30 mouse cellular contexts compared by ENCODE assay signal in the genomic region with DNA sequence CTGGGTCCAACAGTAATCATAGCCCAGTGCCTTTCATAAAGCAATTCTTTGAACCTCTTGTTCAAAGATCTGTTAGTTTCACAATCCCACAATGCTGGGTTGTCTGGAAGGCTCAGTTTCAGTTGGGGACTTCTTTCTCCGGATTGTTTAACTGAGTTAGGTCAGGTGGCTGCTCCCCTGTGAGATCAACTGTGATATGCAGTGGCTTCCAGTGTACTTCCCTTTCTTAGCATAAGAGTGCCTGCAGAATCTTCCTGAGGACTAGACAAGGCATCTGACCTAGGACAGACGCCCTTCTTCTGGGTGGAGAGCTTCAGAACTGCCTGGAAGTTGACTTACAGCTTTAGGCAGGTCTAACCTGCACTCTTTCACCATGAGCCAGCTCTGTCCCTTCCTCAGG. TPM values are rescaled to one million over a fixed set of nuclear protein-coding genes. Genes with fewer than 3 reads are reported as not detected.
DNase-seq lines count a peak whose midpoint lies in the region; ATAC-seq and TF ChIP-seq lines count a peak whose summit lies in the region.
"Had no signal": no experiment of that assay in that cellular context is flagged by ENCODE, and none has a peak within 500 bp of the region (broad histone marks: within the 10 kb centered on the region; RNA-seq: fewer than 3 reads in every experiment).

No protein-coding gene starts in this region.

- no peaks in the 10 kb centered on the region for H3K36me3 ChIP-seq in MEL (ENCODE audit: control insufficient read depth in 1 of 2, insufficient read depth in 2 of 2, low read length in 2 of 2)
- no peaks in the 10 kb centered on the region for H3K36me3 ChIP-seq in hindbrain, embryonic 11.5 days (ENCODE audit: control insufficient read depth, insufficient read depth, low read length)
- no peaks in the 10 kb centered on the region for H3K36me3 ChIP-seq in thymus, adult 2 months (ENCODE audit: control insufficient read depth, insufficient read depth, low read length)
- H3K36me3 ChIP-seq: embryonic facial prominence, embryonic 13.5 days; embryonic facial prominence, embryonic 15.5 days; forebrain, embryonic 10.5 days; forebrain, embryonic 12.5 days; G1E had no signal

- TF ChIP-seq EP300 in MEL (IDR thresholded peaks at IDR 0.05; ENCODE audit: low read depth in 1 of 2, low read length in 2 of 2): no peak

- peak; percentile 38 for DNase-seq in MEL (ENCODE audit: low read depth, low spot score)
- DNase-seq in hindbrain, embryonic 11.5 days (ENCODE audit: low spot score): no peak
- DNase-seq in thymus, adult 2 months: no peak
- DNase-seq in kidney, postnatal 10 days: no peak
- DNase-seq: adrenal gland, adult 8-10 months; adrenal gland, postnatal 14 days; adrenal gland, postnatal 36 days; B cell, adult 2 months; cerebellum, adult 11-12 months; cerebellum, adult 2 months; cerebellum, adult 9-10 months; cerebellum, postnatal 10 days; cerebellum, postnatal 25 days; embryo, embryonic 11 days had no signal

- ATAC-seq in common myeloid progenitor, adult 5-6 weeks (replicated peaks; ENCODE audit: low read depth, poor library complexity, severe bottlenecking): peak; percentile 84
- peak; percentile 78 for ATAC-seq in megakaryocyte, adult 5-6 weeks (ENCODE audit: poor library complexity, severe bottlenecking)
- ATAC-seq in hindbrain, embryonic 11.5 days (ENCODE audit: low FRiP score): no peak
- ATAC-seq: activated CD4-positive, CD25-positive, alpha-beta regulatory T cell, adult 4 months; CD4-positive, CD25-positive, alpha-beta regulatory T cell, adult 4 months; forebrain, embryonic 14.5 days; forebrain, embryonic 16.5 days; Patski had no signal

- TF ChIP-seq RAD21 in MEL (IDR thresholded peaks at IDR 0.05; ENCODE audit: low read depth, low read length): no peak

- no peak overlapping the region for H3K4me3 ChIP-seq in MEL (ENCODE audit: control insufficient read depth in 1 of 2, insufficient read depth in 1 of 2, low read depth in 2 of 2, low read length in 2 of 2)
- no peak overlapping the region for H3K4me3 ChIP-seq in hindbrain, embryonic 11.5 days (ENCODE audit: low read depth, low read length)
- H3K4me3 ChIP-seq in thymus, adult 2 months (ENCODE audit: control insufficient read depth, insufficient read depth, low read length): no peak overlapping the region
- H3K4me3 ChIP-seq: embryonic facial prominence, embryonic 13.5 days; embryonic facial prominence, embryonic 15.5 days; erythroblast, embryonic 14.5 days; forebrain, embryonic 10.5 days; forebrain, embryonic 12.5 days had no signal

- no peak overlapping the region for H3K4me2 ChIP-seq in hindbrain, embryonic 11.5 days (replicated peaks; ENCODE audit: low read depth, low read length)
- H3K4me2 ChIP-seq: embryonic facial prominence, embryonic 13.5 days; embryonic facial prominence, embryonic 15.5 days; forebrain, embryonic 12.5 days had no signal

- no peak overlapping the region for H3K9ac ChIP-seq in MEL (ENCODE audit: control insufficient read depth, low read depth, low read length, poor library complexity, severe bottlenecking)
- H3K9ac ChIP-seq in hindbrain, embryonic 11.5 days (ENCODE audit: low read depth, low read length): no peak overlapping the region
- H3K9ac ChIP-seq: embryonic facial prominence, embryonic 13.5 days; embryonic facial prominence, embryonic 15.5 days; forebrain, embryonic 12.5 days had no signal

- H3K9me3 ChIP-seq in MEL (replicated peaks; ENCODE audit: insufficient read depth, low read length): no peaks in the 10 kb centered on the region
- no peaks in the 10 kb centered on the region for H3K9me3 ChIP-seq in hindbrain, embryonic 11.5 days (ENCODE audit: control insufficient read depth, low read length)
- H3K9me3 ChIP-seq: embryonic facial prominence, embryonic 13.5 days; embryonic facial prominence, embryonic 15.5 days; forebrain, embryonic 10.5 days; forebrain, embryonic 12.5 days had no signal

- H3K79me2 ChIP-seq in MEL (ENCODE audit: control insufficient read depth, insufficient read depth, low read length, poor library complexity): no peaks in the 10 kb centered on the region

- no peak overlapping the region for H3K27ac ChIP-seq in MEL (ENCODE audit: control insufficient read depth, low read depth, low read length)
- no peak overlapping the region for H3K27ac ChIP-seq in hindbrain, embryonic 11.5 days (ENCODE audit: low read depth, low read length)
- H3K27ac ChIP-seq in thymus, adult 2 months (ENCODE audit: control insufficient read depth, insufficient read depth, low read length): no peak overlapping the region
- H3K27ac ChIP-seq: embryonic facial prominence, embryonic 13.5 days; embryonic facial prominence, embryonic 15.5 days; forebrain, embryonic 10.5 days; forebrain, embryonic 12.5 days had no signal

- WGBS in hindbrain, embryonic 11.5 days: 75% methylated on average over 2 of the region's 2 CpGs
- WGBS in thymus, adult 2 months: 41% methylated on average over 2 of the region's 2 CpGs

- TF ChIP-seq POLR2A in MEL (IDR thresholded peaks at IDR 0.05; ENCODE audit: control insufficient read depth in 1 of 2, insufficient read depth in 1 of 2, low read depth in 1 of 2, low read length in 2 of 2, poor library complexity in 1 of 2): no peak
- TF ChIP-seq POLR2A in thymus, adult 2 months (IDR thresholded peaks at IDR 0.05; ENCODE audit: control insufficient read depth, extremely low read depth, insufficient read depth, low read length, poor library complexity): no peak

- peaks cover 0 to 3% of the 10 kb centered on the region in 2 experiments; a peak in 1 of 4 replicates for H3K4me1 ChIP-seq in MEL (ENCODE audit: control insufficient read depth in 1 of 2, insufficient read depth in 2 of 2, low read length in 2 of 2)
- no peaks in the 10 kb centered on the region for H3K4me1 ChIP-seq in hindbrain, embryonic 11.5 days (replicated peaks; ENCODE audit: control insufficient read depth, insufficient read depth, low read length)
- no peaks in the 10 kb centered on the region for H3K4me1 ChIP-seq in thymus, adult 2 months (replicated peaks; ENCODE audit: control insufficient read depth, insufficient read depth, low read length)
- H3K4me1 ChIP-seq: embryonic facial prominence, embryonic 13.5 days; embryonic facial prominence, embryonic 15.5 days; forebrain, embryonic 10.5 days; forebrain, embryonic 12.5 days had no signal

- TF ChIP-seq CTCF in MEL (IDR thresholded peaks at IDR 0.05 in 2 of 3, conservative IDR thresholded peaks at IDR 0.05 in 1 of 3; ENCODE audit: control insufficient read depth in 1 of 3, insufficient read depth in 1 of 3, low read depth in 2 of 3, low read length in 3 of 3, poor library complexity in 1 of 3, severe bottlenecking in 1 of 3): no peak
- no peak for TF ChIP-seq CTCF in thymus, adult 2 months (IDR thresholded peaks at IDR 0.05; ENCODE audit: borderline replicate concordance, control insufficient read depth, extremely low read depth, insufficient read depth, low read length, poor library complexity)

- H3K27me3 ChIP-seq in MEL (ENCODE audit: control insufficient read depth in 1 of 2, insufficient read depth in 2 of 2, low read length in 2 of 2): peaks cover 0 to 1% of the 10 kb centered on the region in 2 experiments; a peak in 1 of 4 replicates
- no peaks in the 10 kb centered on the region for H3K27me3 ChIP-seq in hindbrain, embryonic 11.5 days (ENCODE audit: control insufficient read depth, insufficient read depth, low read length)
- no peaks in the 10 kb centered on the region for H3K27me3 ChIP-seq in thymus, adult 2 months (ENCODE audit: control insufficient read depth, insufficient read depth, low read length)
- H3K27me3 ChIP-seq: embryonic facial prominence, embryonic 13.5 days; embryonic facial prominence, embryonic 15.5 days; forebrain, embryonic 12.5 days; Patski had no signal

TF ChIP-seq in MEL, 35 proteins besides CTCF, POLR2A, EP300 and RAD21:
- TF ChIP-seq SIN3A (IDR thresholded peaks at IDR 0.05; ENCODE audit: low read length): no peak
- TF ChIP-seq RCOR1 (IDR thresholded peaks at IDR 0.05; ENCODE audit: low read depth, low read length): no peak
- TF ChIP-seq CHD1 (IDR thresholded peaks at IDR 0.05; ENCODE audit: low read depth, low read length): no peak
- TF ChIP-seq MAX (IDR thresholded peaks at IDR 0.05; ENCODE audit: low read length): no peak
- TF ChIP-seq NELFE (IDR thresholded peaks at IDR 0.05; ENCODE audit: low read depth, low read length): no peak
- TF ChIP-seq TCF12 (IDR thresholded peaks at IDR 0.05; ENCODE audit: low read depth, low read length): no peak
- TF ChIP-seq USF2 (IDR thresholded peaks at IDR 0.05; ENCODE audit: borderline replicate concordance in 1 of 2, insufficient read depth in 1 of 2, low read depth in 1 of 2, low read length in 2 of 2): no peak
- no peak for TF ChIP-seq MAZ (IDR thresholded peaks at IDR 0.05; ENCODE audit: low read depth, low read length)
- TF ChIP-seq JUND (IDR thresholded peaks at IDR 0.05; ENCODE audit: low read depth, low read length): no peak
- no peak for TF ChIP-seq ZMIZ1 (IDR thresholded peaks at IDR 0.05; ENCODE audit: low read depth, low read length)
- TF ChIP-seq KAT2A (conservative IDR thresholded peaks at IDR 0.05; ENCODE audit: low read depth, low read length): no peak
- TF ChIP-seq UBTF (IDR thresholded peaks at IDR 0.05; ENCODE audit: borderline replicate concordance, insufficient read depth, low read depth, low read length): no peak
- no peak for TF ChIP-seq BHLHE40 (IDR thresholded peaks at IDR 0.05; ENCODE audit: borderline replicate concordance, low read depth, low read length)
- TF ChIP-seq POLR2AphosphoS5 (IDR thresholded peaks at IDR 0.05; ENCODE audit: borderline replicate concordance, low read depth, low read length): no peak

RNA-seq across cellular contexts. Expression of gene Serpinb13, which starts 3.1 kb away (rescaled TPM):
- not detected in 2 replicates for total RNA-seq in MEL (2012; rRNA removed)
- polyA plus RNA-seq in MEL (2012; ENCODE audit: insufficient read depth in 1 of 2, insufficient read length in 2 of 2, low read depth in 1 of 2, low replicate concordance in 2 of 2, missing spikeins in 1 of 2): not detected
- not detected in 2 replicates for total RNA-seq in common myeloid progenitor, adult 5-6 weeks (2017)
- total RNA-seq in megakaryocyte, adult 5-6 weeks (2015): not detected in 2 replicates
- not detected in 2 replicates for total RNA-seq in megakaryocyte, adult 5-6 weeks (2017)
- not detected in 2 replicates for polyA plus RNA-seq in hindbrain, embryonic 11.5 days (2014; fragmentation: Nextera tagmentation; extraction: Ambion mirVana)
- polyA plus RNA-seq in thymus, adult 2 months (2012; rRNA removed): 0.11 TPM in 1 of 2 replicates, not detected in the other
- total RNA-seq: adrenal gland, adult 18-20 months; adrenal gland, postnatal 14 days; adrenal gland, postnatal 36 days; CH12.LX; G1E had no signal
- polyA plus RNA-seq: activated CD4-positive, CD25-positive, alpha-beta regulatory T cell, adult 4 months; CD4-positive, CD25-positive, alpha-beta regulatory T cell, adult 4 months; cerebellum, adult 2 months; embryonic facial prominence, embryonic 11.5 days; embryonic facial prominence, embryonic 13.5 days; forebrain, embryonic 10.5 days; forebrain, embryonic 12.5 days; forebrain, embryonic 14.5 days; forebrain, embryonic 16.5 days; G1E; Patski had no signal

RNA-seq across cellular contexts. Expression of gene Serpinb12, which starts 49.6 kb away (rescaled TPM):
- total RNA-seq in MEL (2012; rRNA removed): not detected in 2 replicates
- not detected for polyA plus RNA-seq in MEL (2012; ENCODE audit: insufficient read depth in 1 of 2, insufficient read length in 2 of 2, low read depth in 1 of 2, low replicate concordance in 2 of 2, missing spikeins in 1 of 2)
- total RNA-seq in common myeloid progenitor, adult 5-6 weeks (2017): not detected in 2 replicates
- not detected in 2 replicates for total RNA-seq in megakaryocyte, adult 5-6 weeks (2015)
- total RNA-seq in megakaryocyte, adult 5-6 weeks (2017): not detected in 2 replicates
- not detected in 2 replicates for polyA plus RNA-seq in hindbrain, embryonic 11.5 days (2014; fragmentation: Nextera tagmentation; extraction: Ambion mirVana)
- 0.55 and 0.92 TPM in 2 replicates for polyA plus RNA-seq in thymus, adult 2 months (2012; rRNA removed)
- total RNA-seq: adrenal gland, adult 18-20 months; adrenal gland, adult 8-10 months; adrenal gland, postnatal 14 days; adrenal gland, postnatal 36 days; CH12.LX had no signal
- polyA plus RNA-seq: activated CD4-positive, CD25-positive, alpha-beta regulatory T cell, adult 4 months; CD4-positive, CD25-positive, alpha-beta regulatory T cell, adult 4 months; cerebellum, adult 2 months; embryonic facial prominence, embryonic 11.5 days; erythroblast, embryonic 14.5 days; forebrain, embryonic 10.5 days; forebrain, embryonic 12.5 days; forebrain, embryonic 14.5 days; forebrain, embryonic 16.5 days; G1E; Patski had no signal
